Mouse (Mus musculus): ENCODE results near the gene Rsf1.

GRCm38 (mm10) chr7:97656144-97656543, 76.5 kb downstream of the Rsf1 start:
- TF ChIP-seq CTCF (IDR thresholded peaks at IDR 0.05; ENCODE audit: borderline replicate concordance, extremely low read depth, insufficient read depth, insufficient read length) = no peak
- TF ChIP-seq POLR2A (IDR thresholded peaks at IDR 0.05; ENCODE audit: borderline replicate concordance, extremely low read depth, insufficient read depth, insufficient read length, poor library complexity, severe bottlenecking) = no peak
